Mouse (Mus musculus) cerebellum, adult 18-20 months (tissue): ENCODE results near the gene Mylip.

Experiments
- DNase-seq, 2 experiments: peaks; one replicate each; pipeline ENCODE4 v3.0.0; 2021

Gene Mylip

GRCm38 (mm10) chr13:45389448-45390311 lies at the start of gene Mylip:
Gene Mylip, plus strand, starts transcription at chr13:45389742.
- DNase-seq = peak; percentile 99 to 100

GRCm38 (mm10) chr13:45341991-45342390 lies 47.6 kb upstream of the Mylip start:
- DNase-seq = no peak

GRCm38 (mm10) chr13:45343541-45343940 lies 46.0 kb upstream of the Mylip start:
- DNase-seq = no peak

GRCm38 (mm10) chr13:45343966-45344365 lies 45.6 kb upstream of the Mylip start:
- DNase-seq = no peak

- no peak for DNase-seq
Observed at GRCm38 (mm10) chr13:45345471-45346159, 43.9 kb upstream of the Mylip start.

- DNase-seq = no peak
Observed at GRCm38 (mm10) chr13:45351483-45351882, 38.1 kb upstream of the Mylip start.

GRCm38 (mm10) chr13:45354824-45355223 lies 34.7 kb upstream of the Mylip start:
- DNase-seq = no peak

- DNase-seq = no peak
Observed at GRCm38 (mm10) chr13:45358208-45358607, 31.3 kb upstream of the Mylip start.

- DNase-seq = no peak
Observed at GRCm38 (mm10) chr13:45358676-45359323, 30.7 kb upstream of the Mylip start.

GRCm38 (mm10) chr13:45365788-45366187 lies 23.8 kb upstream of the Mylip start:
- no peak for DNase-seq

GRCm38 (mm10) chr13:45371673-45372072 lies 17.9 kb upstream of the Mylip start:
- DNase-seq = no peak

GRCm38 (mm10) chr13:45372456-45372855 lies 17.1 kb upstream of the Mylip start:
- no peak for DNase-seq

- DNase-seq = no peak
Observed at GRCm38 (mm10) chr13:45374846-45375245, 14.7 kb upstream of the Mylip start.

- DNase-seq = no peak
Observed at GRCm38 (mm10) chr13:45382208-45382607, 7.3 kb upstream of the Mylip start.

- no peak for DNase-seq
Observed at GRCm38 (mm10) chr13:45384636-45385035, 4.9 kb upstream of the Mylip start.

GRCm38 (mm10) chr13:45385521-45385920 lies 4.0 kb upstream of the Mylip start:
- no peak for DNase-seq

- no peak for DNase-seq
Observed at GRCm38 (mm10) chr13:45386253-45386652, 3.3 kb upstream of the Mylip start.

- no peak for DNase-seq
Observed at GRCm38 (mm10) chr13:45387231-45387630, 2.3 kb upstream of the Mylip start.

GRCm38 (mm10) chr13:45388254-45388805 lies 1.2 kb upstream of the Mylip start:
- DNase-seq = no peak

GRCm38 (mm10) chr13:45388889-45389288 lies 653 bp upstream of the Mylip start:
- no peak for DNase-seq

- DNase-seq = peak; percentile 60 to 67
Observed at GRCm38 (mm10) chr13:45390312-45390961, 895 bp downstream of the Mylip start.

- DNase-seq = no peak
Observed at GRCm38 (mm10) chr13:45390962-45391853, 1.7 kb downstream of the Mylip start.
